Mouse (Mus musculus) intestine, embryonic 15.5 days (tissue): ENCODE results near the gene Phtf1. TPM values are rescaled to one million over a fixed set of nuclear protein-coding genes. Genes with fewer than 3 reads are reported as not detected.

Source experiments
- ATAC-seq: fragments of 200-750 bp; cut with Nextera tagmentation; 2 replicates; pipeline ENCODE4 v1.8.0; 2017; ENCODE audit warnings: moderate TSS enrichment, moderate library complexity
- H3K27ac ChIP-seq: fragments of 300-500 bp; sonication (generic); 2 replicates; pipeline ENCODE4 v1.5.1; 2015; ENCODE audit warnings: mild to moderate bottlenecking, inconsistent platforms
- H3K27me3 ChIP-seq: fragments of 300-500 bp; sonication (generic); replicated peaks from 2 replicates; pipeline ENCODE4 v1.6.1; 2015; ENCODE audit warnings: inconsistent platforms
- H3K36me3 ChIP-seq: fragments of 300-500 bp; sonication (generic); 2 replicates; pipeline ENCODE4 v1.6.1; 2015; ENCODE audit warnings: inconsistent platforms
- H3K4me1 ChIP-seq: fragments of 300-500 bp; sonication (generic); replicated peaks from 2 replicates; pipeline ENCODE4 v1.6.1; 2015; ENCODE audit warnings: inconsistent platforms
- H3K4me2 ChIP-seq: fragments of 300-500 bp; sonication (generic); replicated peaks from 2 replicates; pipeline ENCODE4 v1.6.1; 2015; ENCODE audit warnings: mild to moderate bottlenecking, inconsistent platforms
- H3K4me3 ChIP-seq: fragments of 300-500 bp; sonication (generic); replicated peaks from 2 replicates; pipeline ENCODE4 v1.5.1; 2015; ENCODE audit warnings: inconsistent platforms
- H3K9ac ChIP-seq: fragments of 300-500 bp; sonication (generic); 2 replicates; pipeline ENCODE4 v1.6.1; 2015; ENCODE audit warnings: inconsistent platforms
- H3K9me3 ChIP-seq: fragments of 300-500 bp; sonication (generic); 2 replicates; pipeline ENCODE4 v1.6.1; 2016; ENCODE audit warnings: inconsistent platforms
- WGBS: fragments of 180-500 bp; shearing (Covaris S2); methylation state at CpG from one replicate; pipeline ENCODE4 v1.1.7; 2015; 5-methylcytosine and 5-hydroxymethylcytosine counted together
- polyA plus RNA-seq: library from polyadenylated mRNA; unstranded; fragments of >200 nt; fragmentation: Nextera tagmentation; extraction: Ambion mirVana; gene quantifications from 2 replicates; pipeline ENCODE4 v1.2.1, GENCODE M21; 2015

The Phtf1 gene
- polyA plus RNA-seq = 18.9 and 19.3 TPM in 2 replicates

- Histone ChIP-seq H3K27me3 (no peaks in the 10 kb centered on the region), H3K4me2 (peak within 1 kb of the TSS; percentile 67), H3K4me3 (peak within 1 kb of the TSS; percentile 97), H3K4me1 (peaks cover 3% of the 10 kb centered on the region; the same call in 1 of the 2 replicates), H3K36me3 (no peaks in the 10 kb centered on the region), H3K9me3 (no peaks in the 10 kb centered on the region), H3K9ac (peak within 1 kb of the TSS; percentile 86), H3K27ac (peak within 1 kb of the TSS; percentile 97)
- ATAC-seq = peak; percentile 99
- under 1% methylated on average over 70 of the region's 70 CpGs for WGBS
Measured at GRCm38 (mm10) chr3:103967861-103968691, at the start of gene Phtf1. Gene Phtf1, plus strand, starts transcription at chr3:103968110.

GRCm38 (mm10) chr3:103920094-103920493 is 47.8 kb upstream of the Phtf1 start:
- Histone ChIP-seq H3K4me3 (no peak overlapping the region), H3K27me3 (no peaks in the 10 kb centered on the region), H3K27ac (no peak overlapping the region), H3K4me2 (no peak overlapping the region), H3K9ac (no peak overlapping the region), H3K36me3 (no peaks in the 10 kb centered on the region), H3K4me1 (peaks cover 11% of the 10 kb centered on the region; the same call in 1 of the 2 replicates), H3K9me3 (no peaks in the 10 kb centered on the region)
- no peak for ATAC-seq
- WGBS = 100% methylated on average over 1 of the region's 1 CpGs

DNA sequence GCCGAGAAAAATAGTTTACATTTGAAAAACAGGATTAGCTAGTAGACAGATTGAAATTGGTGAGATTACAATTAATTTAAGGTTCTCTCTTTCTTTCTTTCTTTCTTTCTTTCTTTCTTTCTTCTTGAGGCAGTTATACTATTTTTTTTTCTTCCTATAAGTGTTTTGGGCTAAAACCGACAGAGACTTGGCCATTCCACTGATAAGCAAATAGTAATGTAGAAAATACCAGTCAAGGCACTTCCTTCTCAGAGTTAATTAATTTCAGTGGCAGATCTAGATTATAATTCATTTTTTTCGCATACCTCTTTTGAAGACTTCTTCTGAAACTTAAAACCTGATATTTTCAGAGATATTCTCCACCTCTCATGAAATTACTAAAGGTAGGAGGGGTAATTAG is 42.6 kb upstream of the Phtf1 start:
- no peak for ATAC-seq
- Histone ChIP-seq H3K27ac (no peak overlapping the region), H3K36me3 (no peaks in the 10 kb centered on the region), H3K4me2 (no peak overlapping the region), H3K27me3 (no peaks in the 10 kb centered on the region), H3K9ac (no peak overlapping the region), H3K4me1 (peaks cover 3% of the 10 kb centered on the region; the same call in 1 of the 2 replicates), H3K4me3 (no peak overlapping the region), H3K9me3 (no peaks in the 10 kb centered on the region)
- WGBS = 63% methylated on average over 3 of the region's 3 CpGs

GRCm38 (mm10) chr3:103927511-103927910 is 40.4 kb upstream of the Phtf1 start:
- ATAC-seq = no peak
- Histone ChIP-seq H3K27me3 (no peaks in the 10 kb centered on the region), H3K27ac (no peak overlapping the region), H3K4me3 (no peak overlapping the region), H3K9me3 (no peaks in the 10 kb centered on the region), H3K4me1 (peaks cover 3% of the 10 kb centered on the region; the same call in 1 of the 2 replicates), H3K36me3 (0 out of 2 replicates have a peak, but pooled peaks cover 3% of the 10 kb centered on the region), H3K4me2 (no peak overlapping the region), H3K9ac (no peak overlapping the region)
- WGBS = 72% methylated on average over 6 of the region's 6 CpGs

DNA sequence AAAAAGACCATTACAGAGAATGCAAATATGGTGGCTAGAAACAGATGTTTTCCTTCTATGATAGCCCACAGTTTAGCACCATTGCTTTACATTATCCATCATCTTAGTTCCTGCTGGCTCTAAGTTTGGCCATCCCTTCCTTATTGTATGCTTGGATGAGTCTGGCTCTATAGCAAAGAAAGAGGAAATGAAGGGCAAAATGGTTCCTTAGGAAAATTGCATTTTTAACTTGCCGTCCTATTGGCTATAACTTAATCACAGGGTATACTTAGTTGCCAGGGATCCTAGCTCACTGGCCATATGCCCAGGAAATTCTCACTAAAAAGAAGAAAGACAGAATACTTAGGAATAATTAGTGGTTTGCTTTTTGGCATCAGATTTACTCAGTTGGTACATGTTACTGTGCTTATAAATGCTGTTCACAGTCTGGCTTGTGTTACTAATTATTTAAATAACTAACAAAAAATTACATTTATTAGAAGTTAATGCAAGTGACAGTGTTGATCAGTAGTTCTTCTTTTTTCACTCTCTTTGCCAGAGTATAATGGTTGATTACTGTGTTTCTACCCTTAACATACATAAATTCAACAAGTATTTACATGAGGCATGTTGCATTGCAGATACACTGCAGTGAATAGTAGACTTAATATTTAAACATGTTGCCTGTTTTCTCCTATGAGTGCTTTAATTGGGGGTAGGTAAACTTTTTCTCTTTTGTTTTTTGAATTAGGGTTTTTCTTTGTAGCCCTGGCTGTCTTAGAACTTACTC is 22.9 kb upstream of the Phtf1 start:
- ATAC-seq = no peak
- Histone ChIP-seq H3K4me2 (no peak overlapping the region), H3K4me3 (no peak overlapping the region), H3K9ac (no peak overlapping the region), H3K4me1 (no peaks in the 10 kb centered on the region), H3K27me3 (no peaks in the 10 kb centered on the region), H3K27ac (no peak overlapping the region), H3K9me3 (no peaks in the 10 kb centered on the region), H3K36me3 (no peaks in the 10 kb centered on the region)
- 86% methylated on average over 1 of the region's 1 CpGs for WGBS

GRCm38 (mm10) chr3:103948666-103949065 is 19.2 kb upstream of the Phtf1 start:
- 84% methylated on average over 7 of the region's 7 CpGs for WGBS
- Histone ChIP-seq H3K36me3 (no peaks in the 10 kb centered on the region), H3K4me1 (no peaks in the 10 kb centered on the region), H3K27me3 (no peaks in the 10 kb centered on the region), H3K9me3 (no peaks in the 10 kb centered on the region), H3K4me2 (no peak overlapping the region), H3K4me3 (no peak overlapping the region), H3K27ac (no peak overlapping the region), H3K9ac (no peak overlapping the region)
- ATAC-seq = no peak

DNA sequence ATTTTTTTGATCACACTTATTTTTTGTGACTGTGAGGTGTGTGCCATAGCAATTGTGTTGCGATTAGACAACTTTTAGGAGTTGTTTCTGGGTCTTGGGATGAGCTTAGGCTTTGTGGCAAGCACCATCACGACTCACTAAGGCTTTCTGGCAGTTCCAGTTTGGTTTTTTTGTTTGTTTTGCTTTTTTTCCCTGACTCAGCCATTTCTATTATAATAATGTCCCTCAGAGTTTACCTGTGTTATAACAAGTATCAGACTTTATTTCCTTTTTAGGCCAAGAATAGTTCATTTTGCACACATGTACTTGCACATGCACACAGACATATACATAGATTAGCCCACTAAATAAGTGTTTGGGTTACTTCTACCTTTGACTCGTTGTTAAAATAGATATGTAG is 7.3 kb upstream of the Phtf1 start:
- H3K4me3 ChIP-seq = no peak overlapping the region
- no peaks in the 10 kb centered on the region for H3K27me3 ChIP-seq
- 89% methylated on average over 3 of the region's 3 CpGs for WGBS

DNA sequence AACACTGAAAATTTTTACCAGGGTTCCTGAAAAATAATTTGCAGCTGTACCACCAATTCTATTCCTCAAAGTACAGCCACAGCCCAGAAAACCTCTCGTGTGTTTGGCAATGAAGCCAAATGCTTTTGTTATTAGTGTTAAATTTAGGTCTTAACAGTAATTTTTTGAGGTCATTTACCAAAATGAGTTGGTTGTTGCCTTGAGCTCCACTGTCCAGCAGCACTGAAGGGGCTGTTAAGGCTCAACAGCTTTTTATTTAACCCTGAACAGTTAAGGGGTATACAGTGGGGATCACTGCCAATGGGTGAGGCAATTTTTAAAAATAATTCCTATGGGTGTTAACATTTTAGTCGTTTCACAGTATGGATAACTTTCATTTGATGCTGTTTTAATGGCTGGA is 679 bp upstream of the Phtf1 start:
- peak overlapping the region; percentile 86 for H3K9ac ChIP-seq
- 20% methylated on average over 2 of the region's 2 CpGs for WGBS

More for the DNA sequence above, 7.3 kb upstream of the Phtf1 start:
- Histone ChIP-seq H3K36me3 (0 out of 2 replicates have a peak, but pooled peaks cover 7% of the 10 kb centered on the region), H3K9me3 (no peaks in the 10 kb centered on the region), H3K27ac (no peak overlapping the region), H3K4me1 (no peaks in the 10 kb centered on the region), H3K4me2 (no peak overlapping the region), H3K9ac (no peak overlapping the region)
- ATAC-seq = no peak

GRCm38 (mm10) chr3:103968701-103969100 is 791 bp downstream of the Phtf1 start:
- ATAC-seq = peak; percentile 71
- Histone ChIP-seq H3K27ac (peak overlapping the region; percentile 97), H3K4me1 (peaks cover 3% of the 10 kb centered on the region; the same call in 1 of the 2 replicates), H3K4me2 (peak overlapping the region; percentile 67), H3K9ac (peak overlapping the region; percentile 86), H3K36me3 (no peaks in the 10 kb centered on the region), H3K27me3 (no peaks in the 10 kb centered on the region), H3K4me3 (peak overlapping the region; percentile 97), H3K9me3 (no peaks in the 10 kb centered on the region)
- WGBS = under 1% methylated on average over 24 of the region's 24 CpGs

More for the DNA sequence above, 679 bp upstream of the Phtf1 start:
- H3K4me2 ChIP-seq = peak overlapping the region; percentile 67
- H3K4me1 ChIP-seq = peaks cover 3% of the 10 kb centered on the region; the same call in 1 of the 2 replicates
- H3K9me3 ChIP-seq = no peaks in the 10 kb centered on the region
- H3K36me3 ChIP-seq = 0 out of 2 replicates have a peak, but pooled peaks cover 1% of the 10 kb centered on the region
- no peaks in the 10 kb centered on the region for H3K27me3 ChIP-seq
- ATAC-seq = no peak
- H3K4me3 ChIP-seq = peak overlapping the region; percentile 97
- no peak overlapping the region for H3K27ac ChIP-seq

- no peak overlapping the region for H3K4me3 ChIP-seq
Measured at GRCm38 (mm10) chr3:103971157-103971556, 3.2 kb downstream of the Phtf1 start.

DNA sequence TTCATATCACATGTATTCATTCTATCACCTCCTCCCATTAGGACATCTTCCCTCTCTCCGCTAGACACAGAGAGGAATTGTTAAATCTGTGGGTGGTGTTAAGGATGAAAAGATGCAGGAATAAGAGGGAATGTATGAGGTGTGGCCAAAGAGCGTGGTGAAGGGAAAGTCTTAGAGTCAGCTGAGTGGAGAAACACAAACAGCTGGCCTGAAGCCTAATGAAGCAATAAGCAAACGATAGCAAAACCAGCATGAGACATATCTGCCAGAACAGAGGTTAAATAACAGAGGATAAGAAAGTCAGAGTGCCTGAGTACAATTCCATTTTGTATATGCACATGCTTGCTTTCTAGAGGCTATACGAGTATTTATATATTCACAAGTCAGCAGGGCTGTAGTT is 16.6 kb downstream of the Phtf1 start:
- Histone ChIP-seq H3K4me1 (no peaks in the 10 kb centered on the region), H3K4me2 (no peak overlapping the region), H3K9me3 (no peaks in the 10 kb centered on the region), H3K9ac (no peak overlapping the region), H3K4me3 (no peak overlapping the region), H3K27me3 (no peaks in the 10 kb centered on the region), H3K27ac (no peak overlapping the region), H3K36me3 (no peaks in the 10 kb centered on the region; the same call in 1 of the 2 replicates)
- WGBS = 87% methylated on average over 4 of the region's 4 CpGs
- no peak for ATAC-seq

More at GRCm38 (mm10) chr3:103971157-103971556, 3.2 kb downstream of the Phtf1 start:
- Histone ChIP-seq H3K9ac (no peak overlapping the region), H3K9me3 (no peaks in the 10 kb centered on the region), H3K27ac (no peak overlapping the region), H3K27me3 (no peaks in the 10 kb centered on the region), H3K4me1 (peaks cover 3% of the 10 kb centered on the region; the same call in 1 of the 2 replicates), H3K4me2 (no peak overlapping the region), H3K36me3 (no peaks in the 10 kb centered on the region)
- WGBS = 95% methylated on average over 2 of the region's 2 CpGs
- no peak for ATAC-seq

- H3K4me2 ChIP-seq = no peak overlapping the region
- no peak overlapping the region for H3K9ac ChIP-seq
- WGBS = 98% methylated on average over 2 of the region's 2 CpGs
- no peaks in the 10 kb centered on the region; the same call in 1 of the 2 replicates for H3K36me3 ChIP-seq
- no peak for ATAC-seq
- H3K27ac ChIP-seq = no peak overlapping the region
- no peaks in the 10 kb centered on the region for H3K4me1 ChIP-seq
- no peak overlapping the region for H3K4me3 ChIP-seq
- no peaks in the 10 kb centered on the region for H3K27me3 ChIP-seq
- H3K9me3 ChIP-seq = no peaks in the 10 kb centered on the region
Measured at GRCm38 (mm10) chr3:103985194-103985593, 17.3 kb downstream of the Phtf1 start.
